Mouse (Mus musculus): ENCODE data around the gene Gm21820. TPM values are rescaled to one million over a fixed set of nuclear protein-coding genes. Genes with fewer than 3 reads are reported as not detected.
"Not testable (repeated sequence)": the region's sequence is repeated elsewhere in the genome, so short reads cannot be mapped to it uniquely, and the experiment has no call there.

Gene Gm21820
- polyA plus RNA-seq (2015; fragmentation: Nextera tagmentation; extraction: Ambion mirVana): not detected in 2 replicates

DNA sequence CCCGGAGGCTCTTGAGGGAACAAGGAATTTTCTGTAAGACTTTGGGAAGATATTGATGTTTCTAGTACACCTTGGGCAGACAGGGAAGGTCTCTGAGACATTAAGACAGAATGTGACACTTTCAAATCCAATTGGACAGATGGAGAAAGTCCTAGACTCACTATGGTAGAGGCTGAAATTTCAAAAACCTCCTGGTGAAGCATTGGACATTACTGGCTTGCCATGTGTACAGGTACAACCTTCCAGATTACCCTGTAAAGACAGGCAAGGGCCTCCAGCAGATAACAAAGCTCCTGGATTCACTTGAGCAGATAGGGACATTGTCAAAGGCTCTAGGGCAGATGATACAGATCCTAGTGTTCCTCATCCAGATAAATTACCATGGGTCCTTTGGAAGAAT lies at the start of gene Gm21820:
TSS of gene Gm21820 (minus strand) at position 101 of the 400 bp plus-strand sequence.
- not testable (repeated sequence) for H3K27me3 ChIP-seq (ENCODE audit: control insufficient read depth, insufficient read depth, low read depth, low read length); ATAC-seq (ENCODE audit: low read depth)
- WGBS: 44% methylated on average over 1 of the region's 1 CpGs

More for the DNA sequence above, at the start of gene Gm21820:
- H3K9me3 ChIP-seq (ENCODE audit: control insufficient read depth, low read length); H3K9ac ChIP-seq (ENCODE audit: low read length); H3K4me1 ChIP-seq (replicated peaks; ENCODE audit: control insufficient read depth, insufficient read depth, low read length); H3K4me2 ChIP-seq (ENCODE audit: low read depth, low read length); H3K27ac ChIP-seq (ENCODE audit: low read length); H3K4me3 ChIP-seq (ENCODE audit: low read length); H3K36me3 ChIP-seq (ENCODE audit: control insufficient read depth, insufficient read depth, low read length): not testable (repeated sequence)

Other genes with a start within 250 kb of the Gm21820 start
- not detected in 2 replicates for gene Gm20918, start 205.5 kb downstream of the Gm21820 start, polyA plus RNA-seq (2015; fragmentation: Nextera tagmentation; extraction: Ambion mirVana)

All from lung, embryonic 16.5 days (tissue).